Mouse (Mus musculus): ENCODE measurements around the gene Dcdc2b.

DNA sequence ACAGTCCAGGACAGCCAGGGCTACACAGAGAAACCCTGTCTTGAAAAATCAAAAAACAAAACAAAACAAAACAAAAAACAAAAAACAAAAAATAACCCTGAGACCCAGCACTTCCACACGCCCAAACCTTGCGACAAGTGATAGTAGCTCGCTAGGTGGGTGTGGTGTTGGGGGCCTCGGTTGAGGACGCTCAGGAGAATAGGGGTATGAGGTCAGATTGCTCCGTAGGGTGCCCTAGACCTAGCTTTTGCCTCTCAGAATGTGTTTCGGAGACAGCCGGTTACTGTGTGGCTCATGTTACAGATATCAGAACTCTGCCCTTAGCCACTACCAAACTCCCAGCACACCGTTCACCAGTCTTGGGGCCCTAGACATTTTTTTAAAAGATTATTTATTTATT is 28.3 kb downstream of the Dcdc2b start:
- no peak for TF ChIP-seq CTCF (IDR thresholded peaks at IDR 0.05; ENCODE audit: low read depth)
- TF ChIP-seq EP300 (IDR thresholded peaks at IDR 0.05; ENCODE audit: low read depth), result no peak
